Mouse (Mus musculus) neutrophil, adult 83 days (primary cell): Measurements from ENCODE around the gene Celf2. TPM values are rescaled to one million over a fixed set of nuclear protein-coding genes. Genes with fewer than 3 reads are reported as not detected.

ENCODE experiments used
- total RNA-seq, 2 experiments: library from RNA; stranded (reverse); gene quantifications; one replicate each; pipeline ENCODE4 v1.2.4; 2023

Celf2 gene
- 100 to 1,000 TPM; 206 to 244 TPM for total RNA-seq

DNA sequence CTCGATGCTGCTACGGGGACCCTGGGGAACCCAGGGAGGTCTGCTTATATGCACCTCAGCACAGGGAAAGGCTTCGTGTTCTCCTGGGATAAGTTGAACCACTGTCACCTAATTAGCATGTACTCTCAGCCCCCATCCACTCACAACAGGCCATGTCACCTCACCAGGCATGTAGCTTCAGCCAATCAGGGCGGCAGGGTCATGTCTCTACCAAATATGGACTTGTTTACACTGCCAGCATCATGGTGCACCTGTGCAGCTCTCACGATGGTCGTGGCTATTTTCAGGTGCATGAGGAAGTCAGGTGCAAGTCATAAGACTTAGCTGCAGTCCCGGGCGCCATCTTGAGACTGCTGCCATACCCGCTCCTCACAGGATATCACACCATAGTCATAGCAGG is at the start of gene Celf2:
Gene Celf2 (minus strand): TSS at position 101 of the 400 bp plus-strand sequence.

